Comparison of ENCODE assay signal across 14 mouse cellular contexts in the genomic region with DNA sequence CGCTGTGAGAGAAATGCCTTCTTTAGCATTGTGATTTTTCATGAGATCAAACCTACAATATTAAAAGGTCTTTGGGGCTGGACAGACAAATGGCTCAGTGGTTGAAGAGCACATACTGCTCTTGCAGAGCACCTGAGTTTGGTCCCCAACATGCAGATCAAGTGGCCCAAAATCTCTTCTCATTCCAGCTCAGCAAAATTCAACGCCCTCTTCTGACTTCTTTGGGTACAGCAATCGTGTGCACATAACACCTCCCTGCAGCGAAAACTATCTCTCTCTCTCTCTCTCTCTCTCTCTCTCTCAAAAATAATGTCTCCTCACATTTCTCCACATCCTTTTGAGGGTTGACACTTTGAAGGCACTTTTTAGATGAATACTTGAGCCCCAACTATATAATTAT.
DNase-seq lines count a peak whose midpoint lies in the region; ATAC-seq and TF ChIP-seq lines count a peak whose summit lies in the region.
"Had no signal": no experiment of that assay in that cellular context is flagged by ENCODE, and none has a peak within 500 bp of the region (broad histone marks: within the 10 kb centered on the region; RNA-seq: fewer than 3 reads in every experiment).

No protein-coding gene starts in this region.

- H3K27ac ChIP-seq in forebrain, postnatal 0 days (ENCODE audit: low read depth, low read length) = no peak overlapping the region
- H3K27ac ChIP-seq in forebrain, embryonic 10.5 days = no peak overlapping the region
- no peak overlapping the region for H3K27ac ChIP-seq in lung, postnatal 0 days (ENCODE audit: low read length)
- H3K27ac ChIP-seq: heart, embryonic 13.5 days; hindbrain, embryonic 14.5 days; macrophage; midbrain, embryonic 12.5 days had no signal

- no peak for TF ChIP-seq EP300 in lung, postnatal 0 days (IDR thresholded peaks at IDR 0.05)

- peak; percentile 16; the same call in 1 of the 2 replicates for ATAC-seq in forebrain, postnatal 0 days
- no peak for ATAC-seq in lung, postnatal 0 days
- ATAC-seq in Patski = no peak

- no peaks in the 10 kb centered on the region for H3K36me3 ChIP-seq in forebrain, postnatal 0 days (ENCODE audit: insufficient read depth)
- H3K36me3 ChIP-seq in forebrain, embryonic 10.5 days (replicated peaks) = no peaks in the 10 kb centered on the region
- H3K36me3 ChIP-seq in lung, postnatal 0 days (ENCODE audit: insufficient read depth, low read length) = peaks cover 12% of the 10 kb centered on the region; the same call in 1 of the 2 replicates
- H3K36me3 ChIP-seq: heart, embryonic 13.5 days; midbrain, embryonic 12.5 days had no signal

- CTCF ChIA-PET in Patski (lab: Charles Lee) = interaction anchor here (0.8 to 2.8 kb wide), 7 partner anchors 10 to 754 kb away, joined by 3 to 9 read pairs (median 6); no protein-coding TSS in a partner anchor

- TF ChIP-seq CTCF in forebrain, postnatal 0 days (IDR thresholded peaks at IDR 0.05; ENCODE audit: low read depth) = peak; percentile 48
- peak; percentile 45 for TF ChIP-seq CTCF in lung, postnatal 0 days (IDR thresholded peaks at IDR 0.05)
- TF ChIP-seq CTCF in Patski (IDR thresholded peaks at IDR 0.05) = peak; percentile 33

- no peaks in the 10 kb centered on the region for H3K9me3 ChIP-seq in forebrain, postnatal 0 days (ENCODE audit: low read length)
- H3K9me3 ChIP-seq in forebrain, embryonic 10.5 days = no peaks in the 10 kb centered on the region
- H3K9me3 ChIP-seq in lung, postnatal 0 days (ENCODE audit: low read length) = no peaks in the 10 kb centered on the region
- H3K9me3 ChIP-seq: heart, embryonic 13.5 days; midbrain, embryonic 12.5 days had no signal

- H3K4me1 ChIP-seq in forebrain, postnatal 0 days (ENCODE audit: insufficient read depth) = peaks cover 3% of the 10 kb centered on the region; the same call in 1 of the 2 replicates
- peaks cover 12% of the 10 kb centered on the region; the same call in 1 of the 2 replicates for H3K4me1 ChIP-seq in forebrain, embryonic 10.5 days
- no peaks in the 10 kb centered on the region for H3K4me1 ChIP-seq in lung, postnatal 0 days (ENCODE audit: insufficient read depth, low read depth, low read length)
- H3K4me1 ChIP-seq: heart, embryonic 13.5 days had no signal

- H3K4me3 ChIP-seq in forebrain, postnatal 0 days (ENCODE audit: low read depth, low read length) = no peak overlapping the region
- no peak overlapping the region for H3K4me3 ChIP-seq in forebrain, embryonic 10.5 days
- no peak overlapping the region for H3K4me3 ChIP-seq in lung, postnatal 0 days (ENCODE audit: low read depth, low read length)
- H3K4me3 ChIP-seq: heart, embryonic 13.5 days; midbrain, embryonic 12.5 days; myocyte had no signal

- peak; percentile 47 for DNase-seq in forebrain, postnatal 0 days
- no peak for DNase-seq in forebrain, embryonic 10.5 days (ENCODE audit: extremely low spot score, low spot score)
- DNase-seq in lung, postnatal 0 days (ENCODE audit: low spot score) = no peak
- DNase-seq in lung, postnatal 10 days = no peak
- no peak for DNase-seq in Patski (ENCODE audit: low read depth, low spot score)
- peak; percentile 33 for DNase-seq in retina, postnatal 1 day
- DNase-seq in urinary bladder, adult 2 months (ENCODE audit: low spot score) = no peak
- DNase-seq in spleen, postnatal 14 days (ENCODE audit: low spot score in 2 of 2) = no peak

- no peaks in the 10 kb centered on the region for H3K27me3 ChIP-seq in forebrain, postnatal 0 days (ENCODE audit: insufficient read depth, low read length)
- no peaks in the 10 kb centered on the region for H3K27me3 ChIP-seq in forebrain, embryonic 10.5 days (ENCODE audit: poor library complexity, severe bottlenecking)
- H3K27me3 ChIP-seq in lung, postnatal 0 days (replicated peaks; ENCODE audit: insufficient read depth, low read length) = no peaks in the 10 kb centered on the region
- H3K27me3 ChIP-seq in Patski = no peaks in the 10 kb centered on the region
- H3K27me3 ChIP-seq: heart, embryonic 13.5 days; midbrain, embryonic 12.5 days had no signal

- POLR2A ChIA-PET in Patski (lab: Charles Lee) = no interaction called here

- H3K4me2 ChIP-seq in forebrain, postnatal 0 days (ENCODE audit: low read depth) = no peak overlapping the region
- no peak overlapping the region for H3K4me2 ChIP-seq in lung, postnatal 0 days (replicated peaks; ENCODE audit: low read depth, low read length)
- H3K4me2 ChIP-seq: heart, embryonic 13.5 days; hindbrain, embryonic 14.5 days; liver, embryonic 11.5 days; midbrain, embryonic 12.5 days had no signal

- WGBS in forebrain, postnatal 0 days = 86% methylated on average over 4 of the region's 4 CpGs
- 84% methylated on average over 4 of the region's 4 CpGs for WGBS in forebrain, embryonic 10.5 days
- 75% methylated on average over 4 of the region's 4 CpGs for WGBS in lung, postnatal 0 days

- in situ Hi-C loops in Patski (cut with MboI; ENCODE audit: low pct_unique_long_range_greater_than_20kb) = loop anchor here (10.0 to 25.0 kb wide), 3 partner anchors 505 to 827 kb away; no protein-coding TSS in a partner anchor

- no peak overlapping the region for H3K9ac ChIP-seq in forebrain, postnatal 0 days
- no peak overlapping the region for H3K9ac ChIP-seq in lung, postnatal 0 days (replicated peaks; ENCODE audit: low read depth)
- H3K9ac ChIP-seq: heart, embryonic 13.5 days; hindbrain, embryonic 14.5 days; midbrain, embryonic 12.5 days had no signal

Comparison
In these comparisons a context has a peak if more than half of its experiments do, and no peak if none do; other contexts are left out.
1. DNase-seq: peak in forebrain, postnatal 0 days (single experiment) and retina, postnatal 1 day (single experiment); none in forebrain, embryonic 10.5 days (single experiment), lung, postnatal 0 days (single experiment), lung, postnatal 10 days (single experiment), Patski (single experiment), urinary bladder, adult 2 months (single experiment) and spleen, postnatal 14 days (0 of 2).
2. Peak in every context shown above with its lines, with median percentiles within 50 percentile points of each other: CTCF ChIP-seq.